Mouse (Mus musculus) MEL (cell line): Measurements from ENCODE around the gene Tmem100.

Experiments
- CTCF ChIP-seq, 3 experiments: IDR thresholded peaks in 2 of 3; conservative IDR thresholded peaks in 1 of 3; 2 replicates each; pipeline ENCODE4 v1.5.1; 2011 to 2012; ENCODE audit warnings: low read length in 3 of 3, low read depth in 2 of 3, mild to moderate bottlenecking in 2 of 3, improper control_type of control experiment in 1 of 3, inconsistent platforms in 1 of 3, mixed read lengths in 1 of 3, moderate library complexity in 1 of 3; ENCODE audit not compliant: control insufficient read depth in 1 of 3, insufficient read depth in 1 of 3, poor library complexity in 1 of 3, severe bottlenecking in 1 of 3
- EP300 ChIP-seq, 2 experiments: IDR thresholded peaks; 2 replicates each; pipeline ENCODE4 v1.6.1; 2011; ENCODE audit warnings: improper control_type of control experiment in 2 of 2, low read length in 2 of 2, low read depth in 1 of 2, mild to moderate bottlenecking in 1 of 2
- GABPA ChIP-seq: IDR thresholded peaks from 2 replicates; pipeline ENCODE4 v1.6.1; 2012; ENCODE audit warnings: low read depth, mild to moderate bottlenecking, inconsistent platforms, low read length, improper control_type of control experiment, moderate library complexity
- HCFC1 ChIP-seq: IDR thresholded peaks from 2 replicates; pipeline ENCODE4 v1.6.1; 2012; ENCODE audit warnings: low read depth, mild to moderate bottlenecking, inconsistent platforms, low read length, improper control_type of control experiment, moderate library complexity
- MAX ChIP-seq: IDR thresholded peaks from 2 replicates; pipeline ENCODE4 v1.6.1; 2011; ENCODE audit warnings: low read length, improper control_type of control experiment
- POLR2A ChIP-seq, 2 experiments: IDR thresholded peaks; 2 replicates each; pipeline ENCODE4 v1.6.1; 2011 to 2012; ENCODE audit warnings: low read length in 2 of 2, mild to moderate bottlenecking in 2 of 2, control low read depth in 1 of 2, improper control_type of control experiment in 1 of 2, low read depth in 1 of 2, moderate library complexity in 1 of 2; ENCODE audit not compliant: control insufficient read depth in 1 of 2, insufficient read depth in 1 of 2, poor library complexity in 1 of 2
- POLR2AphosphoS5 ChIP-seq: IDR thresholded peaks from 2 replicates; pipeline ENCODE4 v1.6.1; 2012; ENCODE audit warnings: low read depth, borderline replicate concordance, mild to moderate bottlenecking, inconsistent platforms, low read length, moderate library complexity, mixed read lengths
- USF2 ChIP-seq, 2 experiments: IDR thresholded peaks; 2 replicates each; pipeline ENCODE4 v1.6.1; 2011 to 2012; ENCODE audit warnings: improper control_type of control experiment in 2 of 2, low read length in 2 of 2, borderline replicate concordance in 1 of 2, inconsistent platforms in 1 of 2, low read depth in 1 of 2, mild to moderate bottlenecking in 1 of 2; ENCODE audit not compliant: insufficient read depth in 1 of 2
- ZC3H11A ChIP-seq: IDR thresholded peaks from 2 replicates; pipeline ENCODE4 v1.6.1; 2012; ENCODE audit warnings: low read depth, mild to moderate bottlenecking, inconsistent platforms, low read length, improper control_type of control experiment

- no peak for TF ChIP-seq CTCF (IDR thresholded peaks at IDR 0.05 in 2 of 3, conservative IDR thresholded peaks at IDR 0.05 in 1 of 3; ENCODE audit: control insufficient read depth in 1 of 3, insufficient read depth in 1 of 3, low read depth in 2 of 3, low read length in 3 of 3, poor library complexity in 1 of 3, severe bottlenecking in 1 of 3)
- TF ChIP-seq POLR2AphosphoS5, result no peak
- TF ChIP-seq HCFC1, result no peak
- no peak for TF ChIP-seq EP300 (IDR thresholded peaks at IDR 0.05; ENCODE audit: low read depth in 1 of 2, low read length in 2 of 2)
- TF ChIP-seq MAX, result no peak
- TF ChIP-seq POLR2A (IDR thresholded peaks at IDR 0.05; ENCODE audit: control insufficient read depth in 1 of 2, insufficient read depth in 1 of 2, low read depth in 1 of 2, low read length in 2 of 2, poor library complexity in 1 of 2), result no peak
- TF ChIP-seq GABPA, result no peak
- no peak for TF ChIP-seq ZC3H11A
- TF ChIP-seq USF2 (IDR thresholded peaks at IDR 0.05; ENCODE audit: borderline replicate concordance in 1 of 2, insufficient read depth in 1 of 2, low read depth in 1 of 2, low read length in 2 of 2), result no peak
Measured at GRCm38 (mm10) chr11:90046211-90046610, 16.1 kb downstream of the Tmem100 start.
